Mouse (Mus musculus): ENCODE results near the gene Rbm43.

DNA sequence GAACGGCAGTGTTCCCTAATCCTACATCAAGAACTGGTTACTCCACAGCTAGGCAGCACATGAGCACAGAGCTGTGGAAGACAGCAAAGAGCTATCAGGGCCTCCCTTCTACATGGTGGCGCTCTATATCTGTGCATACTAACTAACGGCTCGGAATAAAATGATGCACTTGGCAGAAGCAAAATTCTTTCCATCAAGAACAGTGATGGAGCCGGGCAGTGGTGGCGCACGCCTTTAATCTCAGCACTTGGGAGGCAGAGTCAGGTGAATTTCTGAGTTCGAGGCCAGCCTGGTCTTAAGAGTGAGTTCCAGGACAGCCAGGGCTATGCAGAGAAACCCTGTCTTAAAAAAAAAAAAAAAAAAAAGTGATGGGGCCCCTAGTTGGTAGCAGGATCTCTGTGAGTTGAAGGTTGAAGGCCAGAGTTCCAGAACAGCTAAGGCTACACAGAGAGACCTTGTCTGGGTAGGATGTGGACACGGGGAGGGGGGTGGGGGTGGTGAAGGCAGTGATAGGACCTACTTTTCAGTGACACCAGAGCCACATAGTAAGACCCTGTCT, 38.5 kb upstream of the Rbm43 start, which contains the start of gene Nmi:
- no peak for TF ChIP-seq POLR2A (IDR thresholded peaks at IDR 0.05; ENCODE audit: extremely low read depth, insufficient read depth, low read length)
- TF ChIP-seq CTCF (IDR thresholded peaks at IDR 0.05; ENCODE audit: low read depth, low read length): no peak
